ENCODE assay signal across 9 mouse cellular contexts in the genomic region with DNA sequence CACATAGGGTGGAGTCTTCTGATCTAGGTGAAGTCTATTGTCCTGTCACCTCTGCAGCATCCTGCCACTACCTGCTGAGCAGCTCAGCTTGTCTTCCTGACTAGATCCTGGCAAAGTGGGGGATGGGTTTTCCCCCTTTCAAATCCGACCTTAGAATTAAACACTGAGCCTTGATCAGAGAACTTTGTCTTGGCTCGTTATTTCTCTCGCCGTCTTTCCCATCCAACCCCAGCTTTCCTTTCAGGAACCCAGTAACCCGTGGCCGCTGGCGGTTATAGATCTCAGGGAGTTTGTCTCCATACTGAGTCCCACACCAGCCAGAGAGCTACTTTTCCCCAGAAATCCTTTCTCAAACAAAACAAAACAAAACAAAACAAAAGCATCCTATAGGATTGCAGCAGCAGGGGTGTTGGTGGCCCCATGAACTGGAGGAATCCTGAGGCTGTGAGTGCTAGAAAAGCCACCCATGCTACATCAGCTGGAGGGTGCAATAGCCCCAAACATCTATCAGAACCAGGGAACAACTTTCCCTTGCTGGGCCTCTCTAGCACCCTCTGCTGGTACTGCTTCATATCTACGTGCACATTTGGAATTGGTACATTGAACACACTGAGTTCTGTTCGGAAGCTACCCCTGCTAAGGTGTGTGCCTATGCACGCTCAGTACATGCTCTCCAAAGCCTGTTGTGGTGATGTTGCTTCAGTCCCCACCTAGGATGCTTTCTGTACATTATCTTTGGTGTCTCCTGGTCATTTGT. TPM values are rescaled to one million over a fixed set of nuclear protein-coding genes. Genes with fewer than 3 reads are reported as not detected.
DNase-seq lines count a peak whose midpoint lies in the region; ATAC-seq and TF ChIP-seq lines count a peak whose summit lies in the region.
"Had no signal": no experiment of that assay in that cellular context is flagged by ENCODE, and none has a peak within 500 bp of the region (broad histone marks: within the 10 kb centered on the region; RNA-seq: fewer than 3 reads in every experiment).

No protein-coding gene starts in this region.

- H3K4me3 ChIP-seq in forebrain, embryonic 11.5 days (ENCODE audit: low read depth, low read length): no peak overlapping the region
- H3K4me3 ChIP-seq in forebrain, embryonic 16.5 days (replicated peaks; ENCODE audit: low read length): no peak overlapping the region
- H3K4me3 ChIP-seq in C2C12 (ENCODE audit: insufficient read depth, poor library complexity, severe bottlenecking): no peak overlapping the region
- no peak overlapping the region for H3K4me3 ChIP-seq in bone marrow macrophage, adult 2 months (ENCODE audit: insufficient read depth, low read length)
- H3K4me3 ChIP-seq in embryonic fibroblast, embryonic 13.5 days (ENCODE audit: insufficient read depth, low read length): no peak overlapping the region
- H3K4me3 ChIP-seq: limb, embryonic 12.5 days had no signal

- TF ChIP-seq POLR2A in bone marrow macrophage, adult 2 months (IDR thresholded peaks at IDR 0.05; ENCODE audit: borderline replicate concordance, low read depth, low read length): no peak
- no peak for TF ChIP-seq POLR2A in embryonic fibroblast, embryonic 13.5 days (IDR thresholded peaks at IDR 0.05; ENCODE audit: low read depth, low read length)

- H3K4me1 ChIP-seq in forebrain, embryonic 11.5 days (replicated peaks; ENCODE audit: control insufficient read depth, insufficient read depth, low read length): no peaks in the 10 kb centered on the region
- no peaks in the 10 kb centered on the region for H3K4me1 ChIP-seq in forebrain, embryonic 16.5 days (replicated peaks; ENCODE audit: control insufficient read depth, insufficient read depth, low read length)
- H3K4me1 ChIP-seq in bone marrow macrophage, adult 2 months (ENCODE audit: control insufficient read depth, insufficient read depth, low read length): peaks cover 3% of the 10 kb centered on the region; the same call in 1 of the 2 replicates
- H3K4me1 ChIP-seq in embryonic fibroblast, embryonic 13.5 days (ENCODE audit: control insufficient read depth, insufficient read depth, low read length): no peaks in the 10 kb centered on the region
- H3K4me1 ChIP-seq: limb, embryonic 12.5 days had no signal

- H3K4me2 ChIP-seq in forebrain, embryonic 11.5 days (ENCODE audit: low read depth, low read length, severe bottlenecking): no peak overlapping the region
- no peak overlapping the region for H3K4me2 ChIP-seq in forebrain, embryonic 16.5 days (ENCODE audit: low read length)
- H3K4me2 ChIP-seq: limb, embryonic 12.5 days had no signal

- no peaks in the 10 kb centered on the region for H3K79me2 ChIP-seq in C2C12 (ENCODE audit: control insufficient read depth, insufficient read depth)

- H3K27me3 ChIP-seq in forebrain, embryonic 11.5 days (ENCODE audit: control insufficient read depth, insufficient read depth, low read length): no peaks in the 10 kb centered on the region
- no peaks in the 10 kb centered on the region for H3K27me3 ChIP-seq in forebrain, embryonic 16.5 days (replicated peaks; ENCODE audit: control insufficient read depth, insufficient read depth, low read length)
- no peaks in the 10 kb centered on the region for H3K27me3 ChIP-seq in C2C12 (ENCODE audit: control insufficient read depth, insufficient read depth, insufficient read length)
- H3K27me3 ChIP-seq: limb, embryonic 12.5 days had no signal

- peak; percentile 69 for DNase-seq in forebrain, embryonic 11.5 days (ENCODE audit: low spot score)
- peak; percentile 64 for DNase-seq in kidney, postnatal 14 days
- DNase-seq in lung, adult 18-20 months: peak; percentile 40 to 51
- peak; percentile 25 to 69 for DNase-seq in spleen, postnatal 10 days (ENCODE audit: low spot score in 2 of 2)

- ATAC-seq in forebrain, embryonic 11.5 days (replicated peaks; ENCODE audit: low FRiP score): no peak
- no peak for ATAC-seq in forebrain, embryonic 16.5 days

- no peak overlapping the region for H3K9ac ChIP-seq in forebrain, embryonic 11.5 days (ENCODE audit: low read length)
- H3K9ac ChIP-seq in forebrain, embryonic 16.5 days (replicated peaks; ENCODE audit: low read depth, low read length): no peak overlapping the region
- H3K9ac ChIP-seq: limb, embryonic 12.5 days had no signal

- H3K27ac ChIP-seq in forebrain, embryonic 11.5 days (ENCODE audit: low read depth, low read length): no peak overlapping the region
- no peak overlapping the region for H3K27ac ChIP-seq in forebrain, embryonic 16.5 days (ENCODE audit: low read length)
- no peak overlapping the region for H3K27ac ChIP-seq in bone marrow macrophage, adult 2 months (ENCODE audit: insufficient read depth, low read depth, low read length)
- H3K27ac ChIP-seq in embryonic fibroblast, embryonic 13.5 days (ENCODE audit: insufficient read depth, low read length): no peak overlapping the region
- H3K27ac ChIP-seq: limb, embryonic 12.5 days had no signal

- H3ac ChIP-seq in C2C12 (ENCODE audit: control insufficient read depth, insufficient read length, low read depth): no peak overlapping the region

- WGBS in forebrain, embryonic 11.5 days: 77% methylated on average over 10 of the region's 10 CpGs
- 71% methylated on average over 10 of the region's 10 CpGs for WGBS in forebrain, embryonic 16.5 days

- TF ChIP-seq CTCF in C2C12 (IDR thresholded peaks at IDR 0.05; ENCODE audit: control insufficient read depth, insufficient read depth, insufficient read length): peak; percentile 60
- TF ChIP-seq CTCF in bone marrow macrophage, adult 2 months (IDR thresholded peaks at IDR 0.05; ENCODE audit: low read depth, low read length): peak; percentile 4; the same call in 1 of the 2 replicates
- TF ChIP-seq CTCF in embryonic fibroblast, embryonic 13.5 days (IDR thresholded peaks at IDR 0.05; ENCODE audit: borderline replicate concordance, insufficient read depth, low read length): peak; percentile 17; the same call in 1 of the 2 replicates

- no peaks in the 10 kb centered on the region for H3K9me3 ChIP-seq in forebrain, embryonic 11.5 days (ENCODE audit: control insufficient read depth, low read length)
- H3K9me3 ChIP-seq in forebrain, embryonic 16.5 days (ENCODE audit: control insufficient read depth, low read length): no peaks in the 10 kb centered on the region

- no peaks in the 10 kb centered on the region for H3K36me3 ChIP-seq in forebrain, embryonic 11.5 days (ENCODE audit: control insufficient read depth, insufficient read depth, low read length)
- H3K36me3 ChIP-seq in forebrain, embryonic 16.5 days (ENCODE audit: control insufficient read depth, insufficient read depth): no peaks in the 10 kb centered on the region
- no peaks in the 10 kb centered on the region for H3K36me3 ChIP-seq in C2C12 (ENCODE audit: control insufficient read depth, insufficient read depth)
- H3K36me3 ChIP-seq: limb, embryonic 12.5 days had no signal

- no peaks in the 10 kb centered on the region for H3K79me3 ChIP-seq in C2C12 (ENCODE audit: low read depth)

TF ChIP-seq in C2C12, 6 proteins besides CTCF, POLR2A, EP300 and RAD21:
- no peak for TF ChIP-seq MAX (IDR thresholded peaks at IDR 0.05)

RNA-seq across cellular contexts. Expression of a gene that starts 6.9 kb away (rescaled TPM):
- polyA plus RNA-seq in forebrain, embryonic 11.5 days (2014; fragmentation: Nextera tagmentation; extraction: Ambion mirVana): 96.3 and 99.7 TPM in 2 replicates
- 72.8 and 81.5 TPM in 2 replicates for polyA plus RNA-seq in forebrain, embryonic 16.5 days (2015; fragmentation: Nextera tagmentation; extraction: Ambion mirVana)
- 12.9 TPM for polyA plus RNA-seq in C2C12 (2012; fragmentation: generic; extraction: Trizol)
- polyA plus RNA-seq in bone marrow macrophage, adult 2 months (2012; ENCODE audit: insufficient read depth, insufficient read length, missing spikeins): 13.5 and 17.1 TPM in 2 replicates
- 24.8 and 32.1 TPM in 2 replicates for polyA plus RNA-seq in embryonic fibroblast, embryonic 13.5 days (2011; ENCODE audit: insufficient read length, low read depth, missing spikeins)

RNA-seq across cellular contexts. Expression of a gene that starts 29.5 kb away (rescaled TPM):
- 18.6 and 20.4 TPM in 2 replicates for polyA plus RNA-seq in forebrain, embryonic 11.5 days (2014; fragmentation: Nextera tagmentation; extraction: Ambion mirVana)
- polyA plus RNA-seq in forebrain, embryonic 16.5 days (2015; fragmentation: Nextera tagmentation; extraction: Ambion mirVana): 2.1 and 2.4 TPM in 2 replicates
- polyA plus RNA-seq in C2C12 (2012; fragmentation: generic; extraction: Trizol): 0.01 TPM
- polyA plus RNA-seq in bone marrow macrophage, adult 2 months (2012; ENCODE audit: insufficient read depth, insufficient read length, missing spikeins): not detected in 2 replicates
- polyA plus RNA-seq in embryonic fibroblast, embryonic 13.5 days (2011; ENCODE audit: insufficient read length, low read depth, missing spikeins): not detected in 2 replicates

Comparison
In these comparisons a context has a peak if more than half of its experiments do, and no peak if none do; other contexts are left out.
1. CTCF ChIP-seq: peak in every context shown above with its lines; median percentile 60 in C2C12; 17 in embryonic fibroblast, embryonic 13.5 days; 4 in bone marrow macrophage, adult 2 months.